14 mouse cellular contexts compared by ENCODE assay signal in the genomic region with DNA sequence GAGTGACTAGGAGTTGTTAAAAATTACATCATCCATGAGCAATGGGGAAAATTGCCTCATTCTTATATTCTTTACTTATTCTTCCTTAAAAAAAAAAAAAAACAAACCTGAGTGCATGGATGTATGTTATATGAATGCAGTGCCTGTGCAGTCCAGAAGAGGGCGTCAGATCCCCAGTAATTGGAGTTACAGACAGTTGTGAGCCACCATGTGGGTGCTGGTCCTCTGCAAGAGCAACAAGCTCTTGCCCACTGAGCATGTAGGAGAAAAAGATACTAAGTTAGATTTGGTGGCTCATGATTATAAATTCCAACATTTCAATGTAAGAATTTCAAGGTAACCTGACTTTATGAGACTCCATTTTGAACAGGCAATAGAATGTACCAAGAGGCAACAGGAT.
DNase-seq lines count a peak whose midpoint lies in the region; ATAC-seq and TF ChIP-seq lines count a peak whose summit lies in the region.
"Had no signal": no experiment of that assay in that cellular context is flagged by ENCODE, and none has a peak within 500 bp of the region (broad histone marks: within the 10 kb centered on the region; RNA-seq: fewer than 3 reads in every experiment).

No protein-coding gene starts in this region.

- no peak overlapping the region for H3K9ac ChIP-seq in liver, adult 2 months (ENCODE audit: low read depth, low read length)
- no peak overlapping the region for H3K9ac ChIP-seq in liver, embryonic 12.5 days
- no peak overlapping the region for H3K9ac ChIP-seq in ES-E14 (ENCODE audit: insufficient read depth, low read depth, low read length, poor library complexity, severe bottlenecking)
- H3K9ac ChIP-seq: hindbrain, embryonic 13.5 days; limb, embryonic 12.5 days; midbrain, embryonic 13.5 days had no signal

- H3K4me2 ChIP-seq in liver, embryonic 12.5 days, result no peak overlapping the region
- H3K4me2 ChIP-seq: hindbrain, embryonic 13.5 days; limb, embryonic 12.5 days; midbrain, embryonic 13.5 days had no signal

- DNase-seq in CD4-positive, CD25-positive, alpha-beta regulatory T cell, adult 2 months (ENCODE audit: low read depth, low spot score), result peak; percentile 17
- DNase-seq in liver, adult 2 months (ENCODE audit: extremely low read depth, low read depth, low spot score), result no peak
- peak; percentile 42 for DNase-seq in ES-E14 (ENCODE audit: low read depth, low spot score)
- DNase-seq in layer of hippocampus, adult 9-11 months, result no peak
- DNase-seq: adrenal gland, postnatal 10 days; gastrocnemius, postnatal 36 days; thymus, postnatal 36 days had no signal

- no peaks in the 10 kb centered on the region for H3K4me1 ChIP-seq in liver, adult 2 months (ENCODE audit: control insufficient read depth, insufficient read depth, low read length)
- no peaks in the 10 kb centered on the region for H3K4me1 ChIP-seq in liver, embryonic 12.5 days
- no peaks in the 10 kb centered on the region for H3K4me1 ChIP-seq in ES-E14 (ENCODE audit: control insufficient read depth in 2 of 2, insufficient read depth in 2 of 2, low read length in 2 of 2, poor library complexity in 1 of 2)
- H3K4me1 ChIP-seq: hindbrain, embryonic 13.5 days; midbrain, embryonic 13.5 days had no signal

- WGBS in liver, adult 2 months, result 61% methylated on average over 1 of the region's 1 CpGs
- WGBS in liver, embryonic 12.5 days (ENCODE audit: insufficient replicate concordance), result 3% methylated on average over 1 of the region's 1 CpGs

- TF ChIP-seq CTCF in liver, adult 2 months (IDR thresholded peaks at IDR 0.05; ENCODE audit: low read depth, low read length), result peak; percentile 49

- no peak for TF ChIP-seq POLR2A in liver, adult 2 months (IDR thresholded peaks at IDR 0.05; ENCODE audit: extremely low read depth, insufficient read depth, low read length)

- no peaks in the 10 kb centered on the region; the same call in 1 of the 2 replicates for H3K79me2 ChIP-seq in liver, adult 2 months (ENCODE audit: control insufficient read depth, insufficient read depth, low read length)

- H3K36me3 ChIP-seq in liver, adult 2 months (ENCODE audit: control insufficient read depth, insufficient read depth, low read length), result no peaks in the 10 kb centered on the region
- H3K36me3 ChIP-seq in liver, embryonic 12.5 days, result no peaks in the 10 kb centered on the region
- no peaks in the 10 kb centered on the region for H3K36me3 ChIP-seq in ES-E14 (ENCODE audit: control insufficient read depth, insufficient read depth, low read length, poor library complexity, severe bottlenecking)
- H3K36me3 ChIP-seq: hindbrain, embryonic 13.5 days; limb, embryonic 12.5 days; midbrain, embryonic 13.5 days had no signal

- ATAC-seq in CD4-positive, CD25-positive, alpha-beta regulatory T cell, adult 4 months, result no peak
- ATAC-seq in liver, embryonic 12.5 days, result no peak
- peak; percentile 35 for ATAC-seq in granulocyte monocyte progenitor cell, adult 5-6 weeks (replicated peaks; ENCODE audit: poor library complexity, severe bottlenecking)
- no peak for ATAC-seq in erythroid progenitor cell, adult 5-6 weeks (replicated peaks; ENCODE audit: low FRiP score, poor library complexity, severe bottlenecking)
- ATAC-seq: midbrain, embryonic 13.5 days had no signal

- in situ Hi-C loops in ES-E14 (cut with MboI; ENCODE audit: low sequenced_read_pairs in 2 of 2, unreplicated experiment in 2 of 2), result no loop called here

- no peaks in the 10 kb centered on the region for H3K27me3 ChIP-seq in liver, adult 2 months (ENCODE audit: control insufficient read depth, insufficient read depth, low read length)
- H3K27me3 ChIP-seq in liver, embryonic 12.5 days (replicated peaks), result 0 out of 2 replicates have a peak, but pooled peaks cover 5% of the 10 kb centered on the region
- H3K27me3 ChIP-seq: hindbrain, embryonic 13.5 days had no signal

- no peak overlapping the region for H3K27ac ChIP-seq in liver, adult 2 months (replicated peaks; ENCODE audit: insufficient read depth, low read depth, low read length)
- H3K27ac ChIP-seq in liver, embryonic 12.5 days, result no peak overlapping the region
- H3K27ac ChIP-seq in ES-E14 (ENCODE audit: insufficient read depth, low read depth, low read length, poor library complexity, severe bottlenecking), result no peak overlapping the region
- H3K27ac ChIP-seq: hindbrain, embryonic 13.5 days; limb, embryonic 12.5 days; midbrain, embryonic 13.5 days had no signal

- no peak overlapping the region for H3K4me3 ChIP-seq in liver, adult 2 months (ENCODE audit: insufficient read depth, low read depth, low read length)
- H3K4me3 ChIP-seq in liver, embryonic 12.5 days, result no peak overlapping the region
- H3K4me3 ChIP-seq in ES-E14 (ENCODE audit: insufficient read depth in 1 of 2, low read depth in 1 of 2, low read length in 2 of 2, poor library complexity in 1 of 2, severe bottlenecking in 1 of 2), result no peak overlapping the region
- H3K4me3 ChIP-seq: hindbrain, embryonic 13.5 days; limb, embryonic 12.5 days; midbrain, embryonic 13.5 days had no signal

- no peaks in the 10 kb centered on the region for H3K9me3 ChIP-seq in liver, embryonic 12.5 days (replicated peaks)
- H3K9me3 ChIP-seq in ES-E14 (ENCODE audit: control insufficient read depth, insufficient read depth, low read depth, low read length), result no peaks in the 10 kb centered on the region
- H3K9me3 ChIP-seq: hindbrain, embryonic 13.5 days; limb, embryonic 12.5 days; midbrain, embryonic 13.5 days had no signal

TF ChIP-seq in ES-E14, 5 proteins besides CTCF, POLR2A, EP300 and RAD21:
- peak; percentile 94 for TF ChIP-seq ZNF384 (IDR thresholded peaks at IDR 0.05; ENCODE audit: low read depth, low read length)
- TF ChIP-seq HCFC1 (IDR thresholded peaks at IDR 0.05; ENCODE audit: borderline replicate concordance, insufficient read depth, low read length), result no peak
- TF ChIP-seq ZC3H11A (IDR thresholded peaks at IDR 0.05; ENCODE audit: borderline replicate concordance, low read depth, low read length), result peak; percentile 74

Comparison
In these comparisons a context has a peak if more than half of its experiments do, and no peak if none do; other contexts are left out.
1. DNase-seq: peak in CD4-positive, CD25-positive, alpha-beta regulatory T cell, adult 2 months (single experiment) and ES-E14 (single experiment); none in liver, adult 2 months (single experiment) and layer of hippocampus, adult 9-11 months (single experiment).